Mouse (Mus musculus) urinary bladder, postnatal 25 days (tissue): Measurements from ENCODE around the gene 2510009E07Rik.
"Not testable (repeated sequence)": the region's sequence is repeated elsewhere in the genome, so short reads cannot be mapped to it uniquely, and the experiment has no call there.

Experiments used
- DNase-seq: peaks from one replicate; pipeline ENCODE4 v3.0.0; 2022; ENCODE audit warnings: low spot score

The 2510009E07Rik gene

GRCm38 (mm10) chr16:21676791-21677190 is 17.7 kb downstream of the 2510009E07Rik start:
- DNase-seq = no peak

GRCm38 (mm10) chr16:21673651-21674050 is 20.8 kb downstream of the 2510009E07Rik start:
- DNase-seq = not testable (repeated sequence)

- DNase-seq = not testable (repeated sequence)
Observed at GRCm38 (mm10) chr16:21673046-21673445, 21.4 kb downstream of the 2510009E07Rik start.

- no peak for DNase-seq
Observed at GRCm38 (mm10) chr16:21671878-21672277, 22.6 kb downstream of the 2510009E07Rik start.

DNA sequence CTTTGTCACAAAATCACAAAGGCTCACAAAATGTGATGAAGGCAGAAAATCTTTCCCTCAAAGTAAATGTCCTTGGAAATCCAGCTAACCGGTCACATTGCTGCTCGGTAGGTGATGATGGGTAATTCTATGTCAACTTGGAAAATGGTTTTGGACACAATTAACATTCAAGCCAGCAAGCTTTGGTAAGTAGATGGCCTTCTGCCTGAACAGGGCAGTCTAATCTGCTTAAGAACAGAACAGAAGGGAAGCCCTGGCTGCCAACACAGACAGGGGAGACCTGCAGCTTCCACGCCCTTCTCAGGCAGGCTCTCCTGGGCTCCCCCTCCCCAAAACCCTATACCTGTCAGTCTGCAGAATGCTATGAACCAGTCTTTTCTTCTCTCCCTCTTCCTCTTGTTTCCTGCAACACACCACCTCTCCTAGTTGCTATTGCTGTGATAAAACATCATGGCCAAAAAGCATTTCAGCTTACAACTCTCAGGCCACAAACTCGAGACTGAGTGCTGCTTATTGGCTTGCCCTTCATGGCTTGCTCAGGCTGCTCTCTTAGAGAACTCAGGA is 29.0 kb downstream of the 2510009E07Rik start:
- DNase-seq = no peak

- DNase-seq = no peak
Observed at GRCm38 (mm10) chr16:21664633-21665363, 29.7 kb downstream of the 2510009E07Rik start.

GRCm38 (mm10) chr16:21655961-21656360 is 38.5 kb downstream of the 2510009E07Rik start:
- no peak for DNase-seq

DNA sequence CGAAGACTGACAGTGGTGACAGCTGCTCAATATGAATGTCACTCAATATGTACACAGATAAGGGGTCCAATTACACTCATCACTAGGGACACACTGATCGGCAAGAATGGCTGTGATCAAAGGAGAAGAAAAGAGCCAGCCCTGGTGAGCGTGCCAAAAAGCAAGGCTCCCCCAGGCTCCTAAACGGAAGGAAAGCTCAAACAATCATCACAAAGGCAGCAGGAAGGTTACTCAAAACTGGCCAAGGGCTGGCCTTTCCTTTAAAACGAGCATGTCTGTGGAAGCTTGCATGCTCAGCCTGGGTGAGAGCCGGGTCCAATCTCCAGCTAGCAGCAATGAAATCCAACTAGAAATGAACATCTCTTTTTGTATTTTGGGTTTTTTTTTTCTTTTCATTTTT is 39.2 kb downstream of the 2510009E07Rik start:
- no peak for DNase-seq

DNA sequence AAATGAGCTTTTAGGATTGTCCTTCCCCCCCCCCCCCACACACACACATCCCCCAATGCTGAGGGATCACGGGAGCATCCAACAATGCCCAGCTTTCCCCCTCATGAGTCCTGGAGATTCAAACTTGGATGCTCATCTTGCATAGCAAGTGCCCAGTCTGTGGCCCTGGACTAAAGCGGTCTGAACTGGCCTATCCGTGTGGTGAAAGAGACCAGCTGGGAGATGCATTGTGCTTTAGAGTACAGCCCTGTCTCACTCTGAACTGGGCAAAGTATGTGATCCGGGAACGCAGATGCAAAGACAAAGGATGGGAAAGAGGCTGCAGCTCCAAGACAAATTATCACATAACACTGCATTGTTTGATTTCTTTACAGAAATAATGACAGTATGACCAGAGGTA is 40.1 kb downstream of the 2510009E07Rik start:
- no peak for DNase-seq

DNA sequence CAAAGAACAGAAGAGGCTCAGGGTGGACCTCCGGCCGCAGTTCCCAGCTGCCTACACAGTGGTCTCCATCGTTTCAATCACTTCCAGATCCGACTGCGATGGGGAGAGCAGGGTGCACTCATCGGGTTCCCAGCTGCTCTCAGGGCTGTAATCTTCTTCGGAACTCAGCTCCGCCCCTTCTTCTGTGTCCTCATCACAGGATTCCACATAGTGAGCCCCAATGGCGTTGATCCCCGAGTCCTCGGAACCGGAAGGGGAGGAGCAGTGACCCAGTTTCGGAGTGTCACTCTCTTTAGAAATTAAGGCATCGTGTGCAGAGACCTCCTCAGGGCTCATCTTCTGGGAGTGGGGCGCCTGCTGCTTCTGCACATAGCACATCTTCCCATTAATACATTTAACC is 41.3 kb downstream of the 2510009E07Rik start:
- DNase-seq = no peak

- no peak for DNase-seq
Observed at GRCm38 (mm10) chr16:21651161-21651560, 43.3 kb downstream of the 2510009E07Rik start.

DNA sequence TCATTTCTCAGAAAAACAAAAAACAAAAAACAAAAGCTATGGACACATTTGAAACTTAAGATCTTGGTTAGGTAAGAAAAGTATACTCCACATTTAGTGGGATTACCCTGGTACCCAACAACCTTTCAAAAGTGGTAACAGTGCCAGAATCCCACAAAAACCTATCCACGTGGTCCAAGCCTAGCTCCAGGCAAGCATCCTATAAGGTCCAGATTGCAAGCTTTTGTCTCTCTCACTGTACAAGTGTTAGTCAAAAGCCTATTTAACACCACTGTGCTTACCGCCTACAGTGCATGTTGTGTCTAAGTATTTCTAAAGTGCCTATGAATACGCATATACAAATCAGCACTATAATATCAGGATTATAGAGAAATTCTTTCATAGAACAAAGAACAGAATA is 44.2 kb downstream of the 2510009E07Rik start:
- DNase-seq = no peak

DNA sequence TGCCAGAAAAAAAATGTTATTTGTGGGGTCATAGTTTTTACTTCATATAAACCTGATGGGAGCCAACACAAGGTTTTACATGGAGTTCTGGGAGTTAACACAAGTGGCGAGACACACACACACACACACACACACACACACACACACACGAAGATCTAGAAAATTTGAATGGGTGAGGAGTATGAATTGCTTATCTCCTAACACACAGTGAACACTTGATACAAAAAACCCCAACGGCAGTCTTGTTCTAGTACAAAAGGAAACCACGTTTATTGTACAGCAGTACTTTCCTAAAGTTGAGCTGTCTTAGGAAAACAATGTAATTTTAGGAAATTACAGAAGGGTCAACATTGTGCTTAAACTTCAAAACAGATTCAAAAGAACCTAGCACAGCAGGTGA is 45.7 kb downstream of the 2510009E07Rik start:
- DNase-seq = no peak

- DNase-seq = no peak
Observed at GRCm38 (mm10) chr16:21646496-21646895, 48.0 kb downstream of the 2510009E07Rik start.

- DNase-seq = no peak
Observed at GRCm38 (mm10) chr16:21645915-21646314, 48.5 kb downstream of the 2510009E07Rik start.

DNA sequence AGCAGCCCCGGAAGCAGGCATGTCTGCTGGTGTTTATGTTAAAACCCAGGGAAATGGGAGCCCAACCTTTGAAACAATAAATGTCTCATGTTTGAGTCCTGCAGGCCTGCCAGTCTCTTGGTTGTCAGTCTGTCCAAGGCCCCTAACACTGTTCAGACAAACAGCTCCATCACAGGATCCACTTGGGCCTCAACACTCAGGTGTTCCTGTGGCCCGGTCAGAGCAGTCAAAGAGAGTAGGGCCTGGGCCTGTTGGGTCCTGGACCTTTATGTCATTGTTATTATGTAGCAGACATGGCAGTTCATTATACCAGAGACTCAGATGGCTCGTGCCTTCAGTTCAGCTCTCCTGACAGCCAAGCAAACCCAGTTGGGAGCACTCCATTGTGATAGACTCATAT is 49.9 kb downstream of the 2510009E07Rik start:
- DNase-seq = no peak

DNA sequence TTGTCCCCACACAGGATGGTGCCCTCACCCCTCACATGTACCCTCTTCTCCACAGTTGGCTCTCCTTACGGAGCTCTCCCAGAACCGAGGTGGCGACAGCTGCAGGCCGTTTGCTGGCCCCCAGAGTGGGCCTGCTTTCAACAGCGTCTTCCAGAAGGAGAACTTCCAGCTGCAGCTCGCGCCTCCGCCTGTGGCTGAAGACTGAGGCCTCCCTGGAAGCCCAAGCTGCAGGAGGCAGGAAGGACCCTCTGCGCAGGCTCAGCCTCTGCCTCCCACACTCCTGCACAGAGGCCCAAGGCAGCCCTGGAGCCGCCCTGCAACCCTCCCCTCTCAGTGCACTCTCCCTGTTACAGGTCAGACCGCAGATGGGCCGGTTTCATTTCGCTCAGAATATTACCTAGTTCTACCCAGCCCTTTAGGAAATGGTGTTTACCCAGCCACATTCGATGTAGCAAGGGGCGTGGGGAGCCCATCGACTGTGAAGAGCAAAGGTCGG is 50.4 kb downstream of the 2510009E07Rik start:
- DNase-seq = peak; percentile 41

DNA sequence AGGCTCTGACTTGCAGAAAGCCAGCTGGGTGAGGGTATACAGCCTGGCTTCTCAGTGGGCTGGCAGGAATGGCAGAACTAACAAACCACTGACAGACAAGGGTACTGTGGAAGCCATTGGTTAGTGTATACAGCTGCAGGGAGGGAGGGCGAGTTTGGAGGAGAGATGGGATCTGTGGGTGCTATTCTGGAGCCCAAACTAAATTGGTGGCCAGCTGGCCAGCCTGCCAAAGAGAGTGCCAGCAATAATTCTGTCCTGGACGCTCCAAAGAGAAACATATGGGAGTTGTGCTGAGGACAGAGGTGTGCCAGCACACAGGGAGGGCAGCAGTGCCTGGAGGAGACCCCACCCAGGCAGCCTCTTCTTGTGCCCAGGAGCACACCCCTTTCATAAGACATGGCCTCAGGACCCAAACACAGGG is 50.8 kb downstream of the 2510009E07Rik start:
- no peak for DNase-seq

GRCm38 (mm10) chr16:21642906-21643305 is 51.6 kb downstream of the 2510009E07Rik start:
- DNase-seq = no peak

DNA sequence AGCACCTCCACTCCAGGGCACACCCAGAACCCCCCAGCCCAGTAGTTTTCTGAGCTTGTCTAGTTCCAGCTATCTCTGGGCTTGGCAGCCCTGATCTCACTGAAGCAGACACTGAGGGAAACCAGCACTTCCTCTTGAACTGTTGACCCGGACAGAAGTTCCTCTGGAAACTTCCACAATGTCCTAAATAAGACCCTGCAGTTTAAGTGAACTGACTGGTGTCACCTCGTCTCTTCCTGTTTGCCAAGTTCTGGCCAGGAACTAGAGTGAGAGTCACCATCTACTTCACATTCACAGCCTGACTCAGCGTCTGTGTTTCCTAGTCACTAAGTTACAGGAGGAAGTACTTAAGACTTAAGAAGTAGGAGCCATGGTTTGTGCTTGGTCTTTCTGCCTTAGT is 52.5 kb downstream of the 2510009E07Rik start:
- no peak for DNase-seq

DNA sequence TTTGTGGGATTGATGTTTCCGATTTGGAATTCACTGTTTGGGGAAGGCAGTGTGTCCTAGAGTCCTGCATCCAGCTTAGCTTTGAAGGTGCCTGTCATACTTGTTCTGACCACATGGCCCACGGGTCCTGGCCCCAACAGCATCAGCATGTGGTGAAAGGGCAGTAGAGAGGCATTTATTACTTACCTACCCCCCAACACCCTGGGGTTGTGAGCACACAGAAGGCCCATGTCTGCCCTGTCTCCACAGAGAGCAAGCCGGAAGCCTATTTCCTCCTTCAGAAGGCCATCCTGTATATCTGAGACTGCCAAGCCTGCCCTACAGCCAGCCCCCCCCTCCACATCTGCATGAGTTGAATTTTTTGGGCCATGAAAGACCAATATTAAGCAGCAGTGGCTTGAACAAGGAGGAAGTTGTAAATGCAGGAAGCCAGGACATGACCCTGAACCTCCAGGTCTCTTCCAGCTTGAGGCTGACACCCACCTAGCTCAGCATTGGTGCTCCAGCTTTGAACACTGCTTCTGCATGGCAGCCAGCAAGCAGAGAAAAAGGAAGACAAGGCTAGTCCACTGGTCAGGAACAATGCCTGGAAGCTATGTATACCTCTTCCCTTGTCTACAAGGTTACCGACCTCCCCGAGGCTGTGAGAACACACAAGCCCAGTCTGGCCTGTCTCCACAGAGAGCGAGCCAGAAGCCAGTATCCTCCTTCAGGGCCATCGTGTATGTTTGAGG is 53.5 kb downstream of the 2510009E07Rik start:
- no peak for DNase-seq

DNA sequence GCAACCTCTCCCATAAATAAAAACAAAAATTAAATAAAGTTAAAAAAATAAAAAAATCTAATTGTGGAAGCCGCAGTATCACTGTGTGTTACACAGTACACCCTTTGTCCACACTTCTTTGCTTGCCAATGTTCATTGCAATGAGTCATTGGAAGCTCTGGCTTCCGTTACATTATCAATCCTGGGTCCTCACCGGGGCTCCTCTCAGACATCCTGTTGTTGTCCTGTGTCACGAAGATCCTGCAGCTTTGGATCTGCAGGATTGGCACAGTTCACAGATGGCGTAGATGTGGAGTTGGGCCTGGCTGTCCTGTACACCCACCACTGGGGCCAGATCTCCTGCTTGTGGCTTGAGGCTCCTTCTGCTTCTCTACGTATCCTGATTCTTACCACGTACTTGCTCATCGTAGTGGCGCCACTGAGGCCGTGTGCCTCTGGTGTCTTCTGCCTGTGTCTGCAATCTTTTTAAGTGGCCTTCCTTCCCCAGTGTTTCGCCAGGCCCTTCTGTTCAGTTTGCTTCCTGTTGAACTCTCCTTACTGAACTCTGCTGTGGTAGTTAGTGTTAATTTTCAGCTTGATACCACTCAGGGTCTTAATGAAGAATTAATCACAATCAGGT is 57.2 kb downstream of the 2510009E07Rik start:
- no peak for DNase-seq
